Mouse (Mus musculus) CD4-positive, CD25-positive, alpha-beta regulatory T cell, adult 4 months (primary cell): Measurements from ENCODE around the gene Oaz1. TPM values are rescaled to one million over a fixed set of nuclear protein-coding genes. Genes with fewer than 3 reads are reported as not detected.

Source experiments
- ATAC-seq: one replicate; pipeline ENCODE4 v1.8.0; 2017
- polyA plus RNA-seq, 2 experiments: library from polyadenylated mRNA; unstranded; fragments of 100-300 nt; shearing (Covaris generic); gene quantifications; one replicate each; pipeline ENCODE4 v1.2.1; 2017

Gene Oaz1
- polyA plus RNA-seq, 2 experiments from 2014 or later, result 1,727 to 2,219 TPM

DNA sequence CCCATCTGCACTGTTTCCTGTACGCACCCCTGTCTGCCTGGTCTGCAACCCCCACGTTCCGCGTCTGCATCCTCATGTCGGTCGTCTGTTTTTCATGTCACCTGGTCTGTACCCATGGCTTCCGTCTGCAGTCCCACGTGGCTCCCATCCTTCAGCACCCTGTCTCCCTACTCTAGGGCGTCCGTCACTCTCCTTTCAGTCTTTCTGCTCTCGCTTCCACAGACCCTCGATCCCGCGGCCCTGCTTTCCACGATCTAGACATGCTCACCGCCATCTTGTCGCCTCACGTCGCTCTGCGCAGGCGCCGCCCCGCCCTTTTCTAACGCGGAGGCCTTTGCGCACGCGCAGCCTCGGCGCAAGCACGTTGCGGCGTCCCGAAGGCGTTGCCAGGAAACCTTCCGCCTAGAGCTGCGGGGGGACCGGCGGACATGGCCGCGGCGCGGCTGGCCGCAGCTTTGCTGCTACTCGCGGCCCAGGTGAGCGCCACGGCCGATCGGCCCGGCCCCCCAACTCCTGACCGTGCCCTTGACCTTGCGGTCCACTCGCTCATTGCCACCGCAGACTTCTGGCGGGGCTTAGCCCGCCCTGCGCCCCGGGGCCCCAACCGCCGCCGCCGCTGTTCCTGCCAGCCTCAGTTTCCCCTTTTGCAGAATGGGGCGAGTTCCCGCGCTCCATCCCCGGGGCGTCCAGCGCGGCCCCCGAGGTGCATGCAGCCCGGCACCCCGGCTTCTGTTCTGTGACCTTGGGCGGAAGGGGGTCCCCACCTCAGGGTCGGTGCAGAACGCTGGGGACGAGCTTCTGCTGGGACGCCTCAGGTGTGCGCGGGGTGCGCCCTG lies 28.7 kb downstream of the Oaz1 start, which contains the start of the genes Lsm7 and Sppl2b:
Gene Lsm7, minus strand, starts transcription at position 297 of the 836 bp plus-strand sequence.
Gene Sppl2b, plus strand, starts transcription at position 363 of the 836 bp plus-strand sequence.
- ATAC-seq, result peak; percentile 87

- ATAC-seq, result no peak
Observed at GRCm38 (mm10) chr10:80855749-80856073, 29.3 kb downstream of the Oaz1 start.

GRCm38 (mm10) chr10:80856267-80856666 lies 29.8 kb downstream of the Oaz1 start:
- no peak for ATAC-seq

GRCm38 (mm10) chr10:80856908-80857307 lies 30.5 kb downstream of the Oaz1 start:
- ATAC-seq, result no peak

DNA sequence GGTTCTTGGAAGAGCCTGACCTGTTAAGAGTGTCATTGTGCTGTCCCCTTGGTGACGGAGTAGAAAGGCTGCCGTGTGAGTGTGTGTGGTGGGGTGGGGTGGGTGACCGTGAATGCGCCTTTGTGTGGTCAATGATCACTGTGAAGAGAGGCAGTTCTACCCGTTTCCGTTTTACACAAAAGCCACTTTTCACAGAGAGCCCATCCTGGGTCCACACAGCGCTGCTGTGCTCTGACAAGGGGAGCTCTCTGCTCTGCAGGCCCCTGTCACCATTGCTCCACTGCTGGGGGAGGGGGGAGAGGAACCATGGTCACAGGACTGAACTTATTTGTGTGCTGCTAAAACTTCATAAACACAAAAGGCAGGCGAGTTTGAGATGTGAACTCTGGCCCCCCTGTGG lies 30.9 kb downstream of the Oaz1 start:
- no peak for ATAC-seq

- ATAC-seq, result no peak
Observed at GRCm38 (mm10) chr10:80857848-80858247, 31.4 kb downstream of the Oaz1 start.

GRCm38 (mm10) chr10:80858350-80858935 lies 32.0 kb downstream of the Oaz1 start:
- no peak for ATAC-seq

DNA sequence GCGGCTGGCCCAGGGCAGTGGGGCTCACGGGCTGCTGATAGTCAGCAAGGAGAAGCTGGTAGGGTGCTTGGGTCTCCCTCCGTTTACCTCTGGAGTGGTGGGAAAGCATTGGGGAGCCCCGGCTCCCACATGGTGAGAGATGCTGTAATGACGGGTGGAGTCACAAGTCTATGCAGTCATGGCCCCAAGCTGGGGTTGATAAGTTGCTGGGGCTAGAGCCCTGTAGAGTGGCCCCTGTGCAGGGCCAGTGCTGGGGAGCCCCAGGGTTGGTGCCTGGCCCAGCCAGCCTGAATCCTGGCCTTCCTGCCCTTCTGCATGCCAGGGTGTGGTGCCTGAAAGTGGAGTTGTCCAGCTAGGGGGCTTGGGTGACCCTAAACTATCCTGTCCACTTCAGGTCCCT lies 35.8 kb downstream of the Oaz1 start:
- no peak for ATAC-seq

DNA sequence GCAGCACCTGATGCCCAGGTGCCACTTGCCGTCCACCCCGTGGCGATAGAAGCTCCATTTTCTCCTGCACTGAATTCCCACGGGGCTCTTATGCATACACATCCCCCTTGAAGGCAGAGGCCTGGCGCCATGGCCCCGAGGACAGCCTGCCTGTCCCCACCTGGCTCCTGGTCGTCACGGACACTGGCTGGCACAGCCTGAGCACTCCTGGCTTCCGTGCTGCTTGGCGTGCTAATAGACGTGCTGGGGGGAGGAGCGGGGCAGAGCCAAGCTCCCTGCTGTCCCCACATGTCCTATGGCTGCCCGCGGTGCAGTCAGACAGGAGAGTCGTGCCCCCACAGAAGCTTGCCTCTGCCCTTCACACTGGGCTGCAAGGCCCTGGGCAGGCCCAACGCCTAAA lies 38.0 kb downstream of the Oaz1 start:
- ATAC-seq, result no peak

GRCm38 (mm10) chr10:80870993-80871392 lies 44.5 kb downstream of the Oaz1 start:
- ATAC-seq, result no peak

GRCm38 (mm10) chr10:80871581-80871980 lies 45.1 kb downstream of the Oaz1 start, which contains the start of gene Tmprss9:
Gene Tmprss9, plus strand, starts transcription at chr10:80871848.
- no peak for ATAC-seq

DNA sequence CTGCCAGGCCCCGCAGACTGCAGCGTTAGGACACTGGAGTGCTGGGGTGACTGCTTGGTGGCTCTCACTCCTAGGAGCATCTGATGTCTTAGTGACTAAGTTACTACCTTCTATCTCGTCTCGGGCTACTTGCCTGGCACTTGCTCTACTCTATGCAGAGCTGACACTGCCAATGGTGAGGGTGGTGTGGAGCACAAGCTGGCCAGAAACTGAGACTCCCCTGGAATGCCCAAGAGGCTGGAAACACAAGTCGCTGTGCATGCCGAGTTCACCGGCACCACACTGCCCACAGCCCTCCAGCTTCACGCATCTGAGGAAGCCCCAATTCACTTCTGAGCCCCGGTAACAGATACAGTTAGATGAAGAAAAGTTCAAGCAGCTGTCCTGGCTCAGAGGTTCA lies 47.6 kb downstream of the Oaz1 start:
- no peak for ATAC-seq

- ATAC-seq, result peak; percentile 60
Observed at GRCm38 (mm10) chr10:80876028-80876427, 49.6 kb downstream of the Oaz1 start.

GRCm38 (mm10) chr10:80876594-80876993 lies 50.1 kb downstream of the Oaz1 start:
- no peak for ATAC-seq

Other genes starting within 250 kb of the Oaz1 start
- 1 to 10 TPM; 7.2 to 10.0 TPM for gene Klf16, start 249.3 kb upstream of the Oaz1 start, polyA plus RNA-seq
- 1 to 10 TPM; 2.3 to 9.7 TPM for gene Abhd17a, start 236.3 kb upstream of the Oaz1 start, polyA plus RNA-seq
- gene Scamp4, start 223.8 kb upstream of the Oaz1 start, polyA plus RNA-seq, result 100 to 1,000 TPM in 1 of 2 experiments, 10 to 100 TPM in 1; 98.1 to 145 TPM
- gene Adat3, start 223.8 kb upstream of the Oaz1 start, polyA plus RNA-seq, result 1 to 10 TPM; 1.7 to 3.6 TPM
- 10 to 100 TPM; 11.1 to 13.6 TPM for gene Gm49322, start 220.6 kb upstream of the Oaz1 start, polyA plus RNA-seq
- 10 to 100 TPM in 1 of 2 experiments, 1 to 10 TPM in 1; 6.9 to 12.8 TPM for gene Csnk1g2, start 203.8 kb upstream of the Oaz1 start, polyA plus RNA-seq
- 1 to 10 TPM; 7.2 to 7.3 TPM for gene Btbd2, start 169.6 kb upstream of the Oaz1 start, polyA plus RNA-seq
- gene Mknk2, start 148.5 kb upstream of the Oaz1 start, polyA plus RNA-seq, result 10 to 100 TPM; 37.3 to 51.7 TPM
- 100 to 1,000 TPM; 265 to 359 TPM for gene Mob3a, start 124.7 kb upstream of the Oaz1 start, polyA plus RNA-seq
- 100 to 1,000 TPM in 1 of 2 experiments, 10 to 100 TPM in 1; 89.2 to 116 TPM for gene Izumo4, start 124.5 kb upstream of the Oaz1 start, polyA plus RNA-seq
- 10 to 100 TPM; 26.7 to 29.1 TPM for gene Ap3d1, start 84.4 kb upstream of the Oaz1 start, polyA plus RNA-seq
- 10 to 100 TPM; 13.4 to 15.5 TPM for gene Dot1l, start 71.5 kb upstream of the Oaz1 start, polyA plus RNA-seq
- 10 to 100 TPM; 12.3 to 13.2 TPM for gene Sf3a2, start 28.5 kb upstream of the Oaz1 start, polyA plus RNA-seq
- 100 to 1,000 TPM; 106 to 120 TPM for gene Plekhj1, start 28.0 kb upstream of the Oaz1 start, polyA plus RNA-seq
- not detected for gene Amh, start 21.4 kb upstream of the Oaz1 start, polyA plus RNA-seq
- not detected for gene Jsrp1, start 13.2 kb upstream of the Oaz1 start, polyA plus RNA-seq
- not detected for gene Lingo3, start 17.4 kb downstream of the Oaz1 start, polyA plus RNA-seq
- 100 to 1,000 TPM; 198 to 233 TPM for gene Lsm7, start 28.6 kb downstream of the Oaz1 start, polyA plus RNA-seq
- 10 to 100 TPM; 12.2 to 22.2 TPM for gene Sppl2b, start 28.6 kb downstream of the Oaz1 start, polyA plus RNA-seq
- not detected for gene Tmprss9, start 45.2 kb downstream of the Oaz1 start, polyA plus RNA-seq
- gene Timm13, start 74.3 kb downstream of the Oaz1 start, polyA plus RNA-seq, result 100 to 1,000 TPM; 212 to 257 TPM
- gene Lmnb2, start 91.6 kb downstream of the Oaz1 start, polyA plus RNA-seq, result 1 to 10 TPM; 3.3 to 4.7 TPM
- gene Gadd45b, start 103.4 kb downstream of the Oaz1 start, polyA plus RNA-seq, result 10 to 100 TPM; 25.3 to 38.9 TPM
- gene Gng7, start 188.3 kb downstream of the Oaz1 start, polyA plus RNA-seq, result under 1 TPM in 1 of 2 experiments, not detected in 1; 0.54 TPM
- not detected for gene Diras1, start 199.0 kb downstream of the Oaz1 start, polyA plus RNA-seq
- 1 to 10 TPM; 3.3 to 4.7 TPM for gene Slc39a3, start 210.8 kb downstream of the Oaz1 start, polyA plus RNA-seq
- gene Sgta, start 233.5 kb downstream of the Oaz1 start, polyA plus RNA-seq, result 100 to 1,000 TPM in 1 of 2 experiments, 10 to 100 TPM in 1; 78.9 to 148 TPM
- gene Thop1, start 243.4 kb downstream of the Oaz1 start, polyA plus RNA-seq, result 1 to 10 TPM; 2.0 to 2.5 TPM